Mouse (Mus musculus) retina, adult 2 months (tissue): ENCODE data around the gene Socs2.
"Not testable (repeated sequence)": the region's sequence is repeated elsewhere in the genome, so short reads cannot be mapped to it uniquely, and the experiment has no call there.

ENCODE experiments used
- DNase-seq: peaks from one replicate; pipeline ENCODE4 v3.0.0-alpha.2; 2012; ENCODE audit warnings: low read depth, low spot score

Socs2 gene

DNA sequence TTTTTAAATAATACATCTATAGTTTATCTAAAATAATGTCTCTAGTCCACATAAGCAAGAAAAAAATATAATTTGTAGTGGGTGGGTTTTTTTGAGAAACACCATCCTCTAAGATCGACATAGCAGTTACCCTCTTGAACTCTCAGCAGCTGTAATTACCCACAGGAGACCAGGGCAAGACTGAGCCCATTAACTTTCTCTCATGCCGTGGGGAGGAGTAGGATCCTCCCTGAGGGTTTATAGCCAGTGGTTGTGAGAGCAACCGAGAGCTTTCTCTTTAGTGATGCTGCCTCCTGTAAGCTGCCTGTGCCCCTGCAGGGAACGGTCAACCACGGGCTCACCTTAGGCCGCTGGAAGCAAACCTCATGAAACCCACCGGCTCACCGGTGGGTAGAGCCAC, 24.9 kb downstream of the Socs2 start:
- no peak for DNase-seq

DNA sequence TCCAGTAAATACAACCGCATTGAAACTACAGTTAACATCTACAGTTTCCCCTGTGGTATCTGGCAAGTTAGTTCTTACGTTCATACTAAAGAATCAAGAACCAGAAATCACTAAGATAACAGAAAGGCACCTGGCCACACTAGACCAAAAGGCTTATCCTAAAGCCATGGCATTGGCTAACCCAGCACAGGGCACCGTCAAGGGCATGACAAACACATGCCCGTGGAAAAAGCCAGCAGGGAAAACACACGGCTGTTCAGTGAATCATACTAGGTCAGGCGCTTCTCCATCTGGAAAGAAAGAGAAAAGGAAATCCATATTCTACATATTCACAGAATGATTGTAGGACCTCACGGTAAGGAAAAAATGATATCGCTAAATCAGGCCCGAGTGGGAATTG, 26.1 kb downstream of the Socs2 start:
- DNase-seq, result no peak

DNA sequence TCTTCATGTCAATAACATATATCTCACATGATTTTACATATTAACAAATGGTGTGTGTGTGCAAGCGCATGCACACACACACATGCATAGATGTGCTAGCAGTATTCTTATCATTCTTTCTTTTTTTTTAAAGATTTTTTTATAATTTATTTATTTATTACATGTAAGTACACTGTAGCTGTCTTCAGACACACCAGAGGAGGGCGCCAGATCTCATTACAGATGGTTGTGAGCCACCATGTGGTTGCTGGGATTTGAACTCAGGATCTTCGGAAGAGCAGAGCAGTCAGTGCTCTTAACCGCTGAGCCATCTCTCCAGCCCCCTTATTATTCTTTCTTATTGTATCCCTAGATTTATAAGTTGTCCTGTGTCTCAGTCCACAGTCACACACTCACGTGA, 27.2 kb downstream of the Socs2 start:
- not testable (repeated sequence) for DNase-seq

DNA sequence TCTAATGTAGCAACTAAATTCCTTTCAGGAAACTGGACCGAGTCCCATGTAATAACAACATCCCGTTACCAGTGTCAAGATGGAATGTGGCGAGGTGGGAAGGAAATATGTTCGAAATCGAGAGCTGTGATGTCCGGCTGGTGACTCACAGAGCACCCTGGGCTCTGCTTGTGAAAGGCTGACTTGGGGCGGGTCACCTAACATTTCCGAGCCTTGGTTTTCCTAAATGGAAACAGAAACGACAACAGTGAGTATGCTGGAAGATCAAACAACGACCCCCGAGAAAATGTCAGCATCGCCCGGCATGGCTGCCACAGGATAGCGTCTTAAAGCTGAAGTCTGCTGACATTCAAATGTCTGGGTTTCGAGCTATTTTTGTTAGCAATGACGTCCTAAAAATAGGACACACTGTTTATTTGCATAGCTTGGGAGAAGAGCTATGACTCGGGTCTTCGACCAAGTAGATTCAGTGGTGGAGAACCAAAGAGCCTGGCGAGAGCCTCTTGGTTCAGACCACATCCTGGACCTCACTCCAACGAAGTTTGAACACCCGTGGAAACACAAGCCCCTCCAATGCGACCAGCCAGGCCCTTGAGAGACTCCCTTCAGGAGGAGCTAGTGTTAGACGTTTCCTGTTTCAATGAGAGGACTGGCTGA, 28.0 kb downstream of the Socs2 start:
- DNase-seq, result no peak

DNA sequence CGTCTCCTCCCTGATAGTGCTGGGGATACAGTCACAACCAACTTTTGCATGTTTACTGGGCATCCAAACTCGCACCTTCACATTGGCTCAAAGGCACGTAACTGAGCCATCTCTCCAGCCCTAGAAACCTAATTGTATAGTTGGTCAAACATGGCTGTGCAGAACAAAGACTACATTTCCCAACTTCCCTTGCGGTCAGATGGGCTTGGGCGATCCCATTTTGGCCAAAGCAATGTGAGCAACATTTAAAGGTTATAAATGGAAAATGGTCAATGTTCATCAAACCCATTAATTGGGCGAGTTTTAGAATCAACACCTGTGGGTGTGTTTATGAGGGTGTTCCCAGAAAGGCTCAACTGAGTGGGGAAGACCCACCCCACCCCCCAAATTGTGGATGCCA, 30.5 kb downstream of the Socs2 start:
- no peak for DNase-seq

DNA sequence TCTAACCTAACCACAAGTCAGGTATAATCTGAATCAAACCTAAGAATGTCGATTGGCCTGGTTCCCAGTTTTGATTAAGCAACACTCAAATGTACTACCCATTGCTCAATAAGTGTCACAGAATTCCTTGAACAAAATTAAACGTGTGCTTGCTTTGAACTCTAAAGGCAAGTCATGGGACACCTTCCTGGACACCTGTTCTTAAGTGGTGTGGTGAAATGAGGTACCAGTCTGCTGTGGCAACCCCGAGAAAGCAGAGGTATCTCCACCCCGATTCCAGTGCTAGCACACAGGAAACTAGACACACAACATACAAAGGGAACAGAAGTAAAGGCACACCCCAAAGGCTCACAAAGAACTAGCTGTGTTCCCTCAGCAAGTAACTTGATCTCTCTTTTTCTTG, 31.2 kb downstream of the Socs2 start:
- DNase-seq, result no peak

DNA sequence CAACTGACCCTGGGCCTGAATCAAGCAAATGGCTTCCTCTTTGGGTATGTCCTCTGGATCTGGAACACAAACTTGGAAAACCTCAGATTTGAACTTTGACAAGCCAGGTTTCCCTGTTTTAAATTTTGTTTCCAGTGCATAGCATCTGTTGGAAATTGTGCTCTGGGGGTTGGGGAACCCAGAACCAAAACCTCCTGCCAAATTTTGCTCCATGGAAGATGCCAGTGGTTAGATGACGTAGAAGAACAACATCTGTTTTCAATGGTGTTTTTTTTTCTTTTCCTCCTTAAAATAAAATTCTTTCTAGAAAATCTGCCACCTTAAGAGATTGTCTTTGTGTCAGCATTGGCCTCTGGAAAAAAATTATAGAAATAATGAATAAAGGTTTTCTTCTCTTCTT, 31.9 kb downstream of the Socs2 start:
- DNase-seq, result no peak

DNA sequence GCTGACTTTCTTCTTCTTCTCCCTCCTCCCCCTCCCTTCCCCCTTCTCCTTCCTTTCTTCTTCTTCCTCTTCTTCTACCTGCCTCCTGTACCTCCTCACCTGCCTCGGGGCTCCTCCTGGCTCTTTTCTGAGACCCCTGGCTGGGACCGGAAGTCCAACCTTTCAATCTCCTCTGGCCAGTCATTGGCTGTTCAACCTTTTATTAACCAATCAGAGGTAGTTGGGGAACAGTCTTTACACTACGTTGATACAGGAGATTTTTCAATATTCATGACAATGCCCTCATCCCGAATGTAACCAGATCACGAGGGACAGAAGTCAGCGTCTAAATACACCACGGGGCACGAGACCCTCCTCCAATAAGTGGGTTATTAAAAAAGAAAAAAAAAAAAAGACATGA, 32.5 kb downstream of the Socs2 start:
- no peak for DNase-seq

DNA sequence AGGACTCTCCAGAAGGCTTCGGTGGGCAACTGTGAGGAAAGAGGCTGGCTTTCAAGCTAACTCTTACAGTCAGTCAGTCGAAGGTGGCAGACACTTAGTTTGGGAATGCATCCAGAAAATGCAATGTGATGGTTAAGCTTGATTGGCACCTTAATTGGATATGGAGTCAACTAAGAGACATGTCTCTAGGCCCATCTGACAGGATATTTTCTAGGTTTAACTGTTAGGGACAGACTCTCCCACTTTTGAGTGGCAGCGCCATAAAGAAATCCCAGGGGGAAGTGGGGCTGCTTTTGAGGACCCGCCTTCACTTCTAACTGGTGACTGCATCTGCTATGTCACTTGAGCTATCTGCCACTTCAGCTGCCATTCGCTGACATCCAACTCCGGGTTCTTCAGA, 43.6 kb downstream of the Socs2 start:
- no peak for DNase-seq

DNA sequence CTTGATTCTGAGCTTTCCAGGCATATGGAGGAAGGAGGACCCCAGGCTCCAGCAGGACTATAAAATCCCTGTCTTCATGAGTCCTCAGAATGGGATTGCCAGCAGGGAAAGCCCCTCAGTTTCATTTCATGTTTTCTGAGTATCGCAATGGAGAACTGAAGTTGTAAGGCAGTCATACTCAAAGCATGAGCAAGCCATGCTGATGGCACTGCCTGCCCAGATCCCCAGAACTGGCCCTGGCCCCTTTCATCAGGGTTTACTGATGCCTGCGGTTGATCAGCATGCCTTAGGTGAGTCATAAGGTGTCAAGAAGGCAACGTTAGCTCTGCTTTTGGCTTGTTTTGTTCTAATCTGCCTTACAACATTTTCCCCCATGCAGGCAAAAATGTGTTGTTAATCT, 45.0 kb downstream of the Socs2 start:
- DNase-seq, result no peak

DNA sequence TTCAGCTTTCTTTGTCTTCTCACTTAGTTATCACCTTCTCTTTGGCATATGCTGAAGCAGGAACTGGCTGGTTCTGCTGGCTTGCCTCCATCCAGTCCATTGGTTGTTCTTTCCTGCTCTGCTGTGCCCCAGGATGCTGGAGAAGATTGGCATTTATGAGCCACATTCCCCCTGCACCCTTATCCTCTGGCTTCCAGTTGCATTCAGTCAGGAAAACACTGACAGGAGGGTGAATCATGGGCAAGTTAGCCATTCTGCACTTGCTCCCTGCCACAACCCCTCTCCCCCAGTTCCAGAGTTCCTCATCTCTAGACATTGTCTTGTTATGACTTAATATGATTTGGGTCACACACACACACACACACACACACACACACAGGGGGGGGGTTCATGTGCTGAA, 47.8 kb downstream of the Socs2 start:
- no peak for DNase-seq

DNA sequence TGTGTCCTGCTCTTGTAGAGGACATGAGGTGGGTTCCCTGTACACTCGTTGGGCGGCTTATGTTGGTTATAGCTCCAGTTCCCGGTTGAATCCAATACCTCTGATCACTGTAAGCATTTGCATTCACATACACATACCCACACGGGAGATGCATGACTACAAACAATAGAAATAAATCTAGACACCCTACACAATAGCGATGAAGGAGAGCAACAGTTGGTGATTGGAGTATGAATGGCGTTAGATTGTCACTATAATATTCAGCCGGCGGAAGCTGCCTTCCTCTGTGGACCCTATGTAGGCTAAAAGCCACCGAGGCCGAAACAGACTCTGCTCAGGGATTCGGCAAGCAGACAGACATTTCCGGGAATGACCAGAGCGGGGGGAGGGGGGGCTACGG, 48.8 kb downstream of the Socs2 start:
- DNase-seq, result no peak

DNA sequence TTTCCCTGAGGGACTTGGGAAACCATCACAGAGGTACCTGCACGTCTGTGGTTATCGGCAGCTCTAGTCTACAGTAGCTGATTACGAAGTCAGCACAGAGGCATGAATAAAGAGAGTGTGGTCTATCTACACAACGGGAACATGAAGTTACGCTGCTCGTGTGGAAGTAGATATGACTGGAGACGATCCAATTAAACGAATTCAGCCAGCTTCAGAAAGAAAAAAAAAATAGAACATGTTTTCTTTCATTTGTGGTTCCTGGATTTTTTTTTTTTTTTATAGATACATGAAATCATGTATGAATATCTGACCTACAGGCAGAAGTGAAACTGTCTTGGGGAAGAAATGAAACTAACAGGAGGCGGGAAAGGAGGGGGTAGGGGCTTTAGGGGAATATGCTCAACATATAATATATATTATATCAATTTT, 49.3 kb downstream of the Socs2 start:
- DNase-seq, result no peak

DNA sequence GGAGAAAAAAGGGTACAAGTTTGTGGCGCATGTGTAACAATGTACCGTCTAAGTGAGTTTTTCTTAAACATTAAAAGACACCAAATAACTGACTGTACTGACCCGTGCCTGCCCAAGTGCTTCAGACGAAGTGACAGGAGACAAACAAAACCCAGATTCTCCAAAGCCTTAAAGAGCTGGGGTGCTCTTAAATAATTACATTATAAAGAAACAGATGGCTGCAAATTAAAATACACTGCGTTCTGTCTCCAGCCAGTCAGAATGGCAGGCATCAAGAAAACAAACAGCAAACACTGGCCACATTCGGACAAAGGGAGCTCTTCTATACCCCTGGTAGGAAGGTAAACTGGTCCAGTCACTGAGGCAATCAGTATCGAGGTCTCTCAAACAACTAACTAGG, 49.7 kb downstream of the Socs2 start:
- no peak for DNase-seq

DNA sequence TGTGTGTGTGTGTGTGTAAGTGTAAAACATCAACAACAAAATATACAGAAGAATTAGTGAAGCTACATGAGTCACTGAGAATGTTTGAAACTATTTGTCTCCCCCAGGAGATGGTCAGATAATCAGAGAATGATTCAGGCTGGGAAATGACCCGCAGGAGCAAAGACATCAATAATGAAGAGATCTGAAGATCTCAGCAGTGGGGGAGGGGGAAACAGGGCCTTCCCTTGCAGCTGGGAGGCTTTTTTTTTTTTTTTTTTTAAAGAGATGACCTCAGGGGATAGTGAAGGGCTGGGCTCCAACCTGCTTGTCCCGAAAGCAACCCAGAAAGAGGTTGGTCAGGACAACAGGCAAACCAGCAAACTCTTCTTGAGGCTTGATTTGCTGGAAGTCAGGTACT, 54.7 kb downstream of the Socs2 start:
- DNase-seq, result no peak

DNA sequence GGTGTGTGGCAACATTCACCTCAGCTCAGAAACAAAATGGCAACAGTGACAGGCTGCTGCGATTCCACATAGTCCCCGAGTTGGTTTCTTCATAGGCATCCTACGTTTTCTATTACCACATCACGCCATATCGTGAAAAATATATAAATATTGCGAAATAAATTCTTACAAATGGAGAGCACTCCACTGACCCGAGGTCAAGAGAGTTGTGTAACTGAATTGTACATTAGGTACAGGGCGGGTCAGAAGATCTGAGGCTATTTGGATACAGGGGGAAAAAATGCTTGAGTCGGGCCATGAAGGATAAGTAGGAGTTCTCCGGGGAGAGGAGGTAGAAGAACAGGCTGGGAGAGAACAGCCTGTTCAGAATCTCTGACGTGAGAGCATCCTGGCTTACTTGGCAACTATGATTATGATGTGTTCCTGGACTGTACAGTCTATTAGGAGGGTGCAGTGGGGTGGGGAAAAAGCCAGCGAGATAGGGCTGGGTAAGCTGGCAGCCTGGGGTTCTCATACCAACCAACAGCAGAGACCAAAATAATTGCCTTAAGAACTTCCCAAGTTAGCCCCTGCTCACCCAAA, 55.6 kb downstream of the Socs2 start:
- no peak for DNase-seq

DNA sequence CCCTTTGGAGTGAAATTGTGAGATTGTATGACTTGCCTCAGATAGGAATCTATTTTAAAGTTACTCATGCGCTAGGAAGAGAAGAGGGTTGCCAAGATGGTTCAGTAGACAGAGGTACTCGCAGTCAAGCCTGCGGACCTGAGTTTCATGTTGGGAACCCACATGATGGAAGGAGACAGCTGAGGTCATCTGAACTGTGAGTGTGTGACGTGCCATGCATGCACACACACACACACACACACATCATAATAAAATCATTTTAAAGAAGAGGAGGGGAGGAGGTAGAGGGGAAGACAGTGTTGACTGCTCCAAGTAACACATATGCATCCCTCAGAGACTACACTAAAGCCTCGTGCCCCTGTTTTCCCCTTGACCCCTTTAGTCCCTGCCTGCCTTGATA, 56.9 kb downstream of the Socs2 start:
- no peak for DNase-seq

DNA sequence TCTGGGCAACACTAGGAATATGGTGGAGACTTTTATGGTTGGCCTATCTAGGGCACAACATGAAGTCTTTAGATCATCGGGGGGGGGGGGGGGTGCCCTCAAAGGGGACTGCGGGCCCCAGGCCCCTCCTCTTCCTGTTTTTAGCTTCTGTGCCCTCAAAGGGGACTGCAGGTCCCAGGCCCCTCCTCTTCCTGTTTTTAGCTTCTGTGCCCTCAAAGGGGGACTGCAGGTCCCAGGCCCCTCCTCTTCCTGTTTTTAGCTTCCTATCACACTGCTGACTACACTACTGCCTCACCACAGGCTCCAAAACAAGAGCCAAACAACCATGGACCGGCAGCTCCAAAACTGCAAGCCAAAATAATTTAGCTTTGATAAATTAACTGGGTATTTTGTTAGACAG, 59.3 kb downstream of the Socs2 start:
- no peak for DNase-seq

DNA sequence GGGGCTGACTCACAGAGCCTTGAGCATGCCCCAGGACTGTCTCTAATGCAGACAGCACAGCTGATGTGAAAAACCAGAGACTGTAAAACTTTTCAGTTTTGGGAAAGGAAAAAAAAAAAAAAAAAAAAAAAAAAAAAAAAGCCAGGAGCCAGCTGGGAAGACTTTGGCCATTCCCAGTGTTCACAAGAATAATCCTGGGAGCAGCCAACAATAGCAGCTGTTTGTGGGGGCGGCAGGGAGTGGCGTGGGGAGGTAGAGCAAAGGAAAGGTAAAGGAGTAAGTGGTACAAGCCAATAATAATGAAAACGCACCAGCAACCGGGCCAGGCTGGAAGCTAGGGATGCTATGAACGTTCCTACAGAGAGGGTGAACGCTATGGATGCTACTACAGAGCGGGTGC, 60.3 kb downstream of the Socs2 start:
- DNase-seq, result no peak

DNA sequence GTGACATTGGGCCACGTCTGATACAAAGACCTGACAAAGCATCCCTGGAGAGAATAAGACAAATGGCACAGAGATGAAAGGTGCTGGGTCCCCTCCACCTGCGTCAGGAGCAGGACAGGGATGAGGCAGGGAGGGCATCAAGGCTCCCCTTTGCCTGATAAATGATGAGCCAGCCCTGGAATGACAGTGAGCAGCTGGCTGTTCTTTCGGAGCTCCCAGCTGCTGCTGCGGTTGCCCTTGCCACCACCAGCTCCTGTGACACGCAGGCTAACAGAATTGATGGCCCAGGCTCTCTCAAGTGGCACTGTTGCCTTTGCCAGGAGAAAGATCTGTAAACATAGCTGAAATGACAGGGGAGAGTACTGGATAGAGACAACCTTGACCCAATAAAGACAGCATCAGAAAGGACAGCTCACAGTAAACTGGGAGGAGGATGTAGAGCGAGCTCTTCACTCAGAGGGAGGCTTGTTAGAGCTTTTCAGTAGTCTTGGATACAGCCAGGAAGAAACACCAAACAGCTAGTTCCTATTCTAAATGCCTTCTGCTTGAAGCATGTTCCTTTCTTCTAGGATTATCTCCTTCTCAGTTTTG, 61.2 kb downstream of the Socs2 start:
- no peak for DNase-seq

DNA sequence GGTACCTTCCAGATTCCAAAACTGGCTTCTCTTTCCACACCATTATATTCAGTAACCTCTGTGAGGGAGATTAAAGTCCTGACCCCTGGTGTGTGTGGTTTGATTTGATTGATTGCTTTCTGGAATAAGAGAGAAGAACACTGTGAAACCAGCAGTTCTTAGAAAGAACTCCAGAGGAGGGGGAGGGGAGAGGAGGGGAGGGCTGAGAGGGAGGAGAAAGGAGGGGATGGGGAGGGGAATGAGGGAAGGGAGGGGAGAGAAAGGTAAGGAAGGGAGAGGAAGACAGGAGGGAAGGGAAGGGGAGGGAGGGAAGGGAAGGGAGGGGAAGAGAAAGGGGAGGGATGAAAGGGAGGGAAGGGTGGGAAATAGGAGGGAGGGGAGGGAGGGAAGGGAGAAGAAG, 62.3 kb downstream of the Socs2 start:
- DNase-seq, result no peak

DNA sequence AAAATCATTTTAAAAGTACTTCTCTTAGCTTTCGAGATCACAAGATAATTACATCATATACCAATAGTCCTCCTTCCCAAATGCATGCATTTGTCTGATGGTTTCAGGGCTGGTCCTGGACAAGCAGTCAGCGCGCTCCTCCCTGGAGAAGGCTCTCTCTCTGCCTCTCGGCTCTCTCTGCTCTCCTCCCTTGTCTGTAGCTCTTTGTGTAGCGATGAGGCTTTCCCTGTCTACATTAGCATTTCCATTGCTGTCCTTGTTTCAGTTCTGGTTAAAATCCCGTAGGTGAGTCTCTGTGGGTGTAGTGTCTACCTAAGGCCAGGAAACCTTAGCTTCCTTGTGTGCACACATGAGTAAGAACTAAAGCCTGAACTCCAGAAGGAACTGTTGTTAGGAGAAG, 62.9 kb downstream of the Socs2 start:
- DNase-seq, result no peak

DNA sequence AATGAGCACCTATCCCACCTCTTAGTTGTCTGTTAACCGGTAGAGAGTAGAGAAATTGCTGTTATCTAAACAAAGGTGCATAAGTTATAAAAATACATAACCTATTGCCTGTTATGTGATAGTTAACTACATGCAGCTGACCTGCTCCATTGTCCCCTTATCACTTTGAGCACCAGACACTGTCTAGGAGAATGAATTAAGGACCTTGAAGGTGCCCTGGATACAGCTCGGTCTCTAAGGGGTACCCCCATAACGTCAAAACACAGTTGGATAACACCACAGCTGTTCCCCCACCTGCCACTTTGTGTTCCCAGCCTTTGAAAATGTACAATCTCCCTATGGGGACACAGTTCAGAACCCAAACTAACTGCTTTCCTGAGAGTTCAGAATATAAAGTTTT, 68.5 kb downstream of the Socs2 start:
- DNase-seq, result no peak

DNA sequence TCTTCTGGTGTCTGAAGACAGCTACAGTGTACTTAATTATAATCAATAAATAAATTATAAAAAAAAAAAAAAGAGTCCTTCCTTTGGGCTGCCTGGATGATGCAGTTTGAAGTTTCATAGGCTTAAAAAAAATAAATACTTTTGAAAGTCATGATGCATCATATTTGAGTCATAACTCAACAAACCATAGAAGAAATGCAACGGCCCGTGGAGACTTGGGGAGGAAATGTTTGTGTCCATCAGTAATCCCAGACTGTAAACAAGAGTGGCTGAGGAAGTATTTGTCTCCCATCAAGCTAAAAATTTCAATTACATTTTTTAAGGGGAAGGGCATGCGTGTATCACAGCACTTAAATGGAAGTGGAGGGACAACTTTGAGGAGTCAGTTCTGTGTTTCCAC, 69.2 kb downstream of the Socs2 start:
- no peak for DNase-seq
